Mouse (Mus musculus) limb, embryonic 13.5 days (tissue): ENCODE measurements around the gene Prkag2. TPM values are rescaled to one million over a fixed set of nuclear protein-coding genes. Genes with fewer than 3 reads are reported as not detected.

Source experiments
- ATAC-seq: fragments of 200-750 bp; cut with Nextera tagmentation; 2 replicates; pipeline ENCODE4 v1.8.0; 2017; ENCODE audit warnings: low read depth, moderate number of reproducible peaks, moderate TSS enrichment; ENCODE audit not compliant: low FRiP score
- H3K27ac ChIP-seq: fragments of 300-500 bp; sonication (generic); 2 replicates; pipeline ENCODE4 v1.5.1; 2015; ENCODE audit warnings: inconsistent platforms, mild to moderate bottlenecking, moderate library complexity
- H3K27me3 ChIP-seq: fragments of 300-500 bp; sonication (generic); 2 replicates; pipeline ENCODE4 v1.6.1; 2015; ENCODE audit warnings: mild to moderate bottlenecking, inconsistent platforms
- H3K36me3 ChIP-seq: fragments of 300-500 bp; sonication (generic); 2 replicates; pipeline ENCODE4 v1.6.1; 2015; ENCODE audit warnings: inconsistent platforms, mild to moderate bottlenecking, moderate library complexity
- H3K4me1 ChIP-seq: fragments of 300-500 bp; sonication (generic); 2 replicates; pipeline ENCODE4 v1.6.1; 2015; ENCODE audit warnings: inconsistent platforms
- H3K4me2 ChIP-seq: fragments of 300-500 bp; sonication (generic); replicated peaks from 2 replicates; pipeline ENCODE4 v1.6.1; 2015; ENCODE audit warnings: inconsistent platforms, mild to moderate bottlenecking, moderate library complexity
- H3K4me3 ChIP-seq: fragments of 300-500 bp; sonication (generic); 2 replicates; pipeline ENCODE4 v1.5.1; 2015; ENCODE audit warnings: moderate library complexity, mild to moderate bottlenecking, inconsistent platforms
- H3K9ac ChIP-seq: fragments of 300-500 bp; sonication (generic); 2 replicates; pipeline ENCODE4 v1.6.1; 2015; ENCODE audit warnings: mild to moderate bottlenecking, inconsistent platforms
- H3K9me3 ChIP-seq: fragments of 300-500 bp; sonication (generic); 2 replicates; pipeline ENCODE4 v1.6.1; 2016; ENCODE audit warnings: inconsistent platforms
- WGBS: fragments of 180-500 bp; shearing (Covaris S2); methylation state at CpG from one replicate; pipeline ENCODE4 v1.1.7; 2015; 5-methylcytosine and 5-hydroxymethylcytosine counted together
- polyA plus RNA-seq: library from polyadenylated mRNA; unstranded; fragments of >200 nt; fragmentation: Nextera tagmentation; extraction: Ambion mirVana; gene quantifications from 2 replicates; pipeline ENCODE4 v1.2.1, GENCODE M21; 2015

The Prkag2 gene
- polyA plus RNA-seq, 1 experiment from 2014 or later = 21.3 TPM

- Histone ChIP-seq H3K4me1 (no peaks in the 10 kb centered on the region), H3K9ac (no peak overlapping the region), H3K4me2 (no peak overlapping the region), H3K9me3 (no peaks in the 10 kb centered on the region), H3K27ac (no peak overlapping the region), H3K4me3 (no peak overlapping the region), H3K36me3 (no peaks in the 10 kb centered on the region), H3K27me3 (no peaks in the 10 kb centered on the region)
- no peak for ATAC-seq
- 53% methylated on average over 5 of the region's 5 CpGs for WGBS
Observed at GRCm38 (mm10) chr5:24915119-24915518, 185.3 kb downstream of the Prkag2 start.

- Histone ChIP-seq H3K4me3 (no peak overlapping the region), H3K36me3 (no peaks in the 10 kb centered on the region), H3K4me2 (no peak overlapping the region), H3K27ac (no peak overlapping the region), H3K9me3 (no peaks in the 10 kb centered on the region), H3K27me3 (no peaks in the 10 kb centered on the region), H3K4me1 (no peaks in the 10 kb centered on the region), H3K9ac (no peak overlapping the region)
- 77% methylated on average over 6 of the region's 6 CpGs for WGBS
- no peak for ATAC-seq
Observed at GRCm38 (mm10) chr5:24913656-24914055, 186.8 kb downstream of the Prkag2 start.

- Histone ChIP-seq H3K27me3 (no peaks in the 10 kb centered on the region), H3K9ac (peak overlapping the region; percentile 88), H3K4me3 (peak overlapping the region; percentile 79), H3K9me3 (no peaks in the 10 kb centered on the region), H3K27ac (peak overlapping the region; percentile 82), H3K4me1 (peaks cover 14% of the 10 kb centered on the region), H3K4me2 (peak overlapping the region; percentile 85), H3K36me3 (no peaks in the 10 kb centered on the region)
- 12% methylated on average over 15 of the region's 19 CpGs for WGBS
- peak; percentile 16 for ATAC-seq
Observed at GRCm38 (mm10) chr5:24908820-24909716, 191.4 kb downstream of the Prkag2 start.

GRCm38 (mm10) chr5:24908141-24908819, 192.2 kb downstream of the Prkag2 start:
- peaks cover 17% of the 10 kb centered on the region for H3K4me1 ChIP-seq
- WGBS = 0% methylated on average over 55 of the region's 87 CpGs
- peak; percentile 95 for ATAC-seq

GRCm38 (mm10) chr5:24907737-24908136, 192.7 kb downstream of the Prkag2 start:
- Histone ChIP-seq H3K27me3 (no peaks in the 10 kb centered on the region), H3K36me3 (no peaks in the 10 kb centered on the region), H3K4me2 (peak overlapping the region; percentile 85), H3K9me3 (no peaks in the 10 kb centered on the region), H3K27ac (peak overlapping the region; percentile 82), H3K4me1 (peaks cover 17% of the 10 kb centered on the region), H3K9ac (peak overlapping the region; percentile 88), H3K4me3 (peak overlapping the region; percentile 79)
- under 1% methylated on average over 25 of the region's 26 CpGs for WGBS
- ATAC-seq = peak; percentile 35

More at GRCm38 (mm10) chr5:24908141-24908819, 192.2 kb downstream of the Prkag2 start:
- Histone ChIP-seq H3K36me3 (no peaks in the 10 kb centered on the region), H3K27ac (peak overlapping the region; percentile 82), H3K9me3 (no peaks in the 10 kb centered on the region), H3K9ac (peak overlapping the region; percentile 88), H3K4me3 (peak overlapping the region; percentile 79), H3K4me2 (peak overlapping the region; percentile 85), H3K27me3 (no peaks in the 10 kb centered on the region)

- Histone ChIP-seq H3K9ac (peak overlapping the region; percentile 88; the same call in 1 of the 2 replicates), H3K36me3 (no peaks in the 10 kb centered on the region), H3K4me3 (peak overlapping the region; percentile 79), H3K4me2 (peak overlapping the region; percentile 85), H3K4me1 (peaks cover 17% of the 10 kb centered on the region), H3K9me3 (no peaks in the 10 kb centered on the region), H3K27ac (no peak overlapping the region), H3K27me3 (no peaks in the 10 kb centered on the region)
- 57% methylated on average over 9 of the region's 9 CpGs for WGBS
- ATAC-seq = no peak
Observed at GRCm38 (mm10) chr5:24906844-24907243, 193.6 kb downstream of the Prkag2 start.

- Histone ChIP-seq H3K36me3 (0 out of 2 replicates have a peak, but pooled peaks cover 4% of the 10 kb centered on the region), H3K27me3 (no peaks in the 10 kb centered on the region), H3K27ac (no peak overlapping the region), H3K4me1 (peaks cover 17% of the 10 kb centered on the region), H3K4me3 (no peak overlapping the region), H3K9me3 (no peaks in the 10 kb centered on the region), H3K9ac (no peak overlapping the region), H3K4me2 (no peak overlapping the region)
- no peak for ATAC-seq
- 86% methylated on average over 9 of the region's 9 CpGs for WGBS
Observed at GRCm38 (mm10) chr5:24904941-24905340, 195.5 kb downstream of the Prkag2 start.

- H3K4me1 ChIP-seq = peaks cover 17% of the 10 kb centered on the region
- H3K4me2 ChIP-seq = no peak overlapping the region
- 0 out of 2 replicates have a peak, but pooled peaks cover 4% of the 10 kb centered on the region for H3K36me3 ChIP-seq
- 88% methylated on average over 8 of the region's 8 CpGs for WGBS
- H3K27ac ChIP-seq = no peak overlapping the region
- no peak for ATAC-seq
- H3K9me3 ChIP-seq = no peaks in the 10 kb centered on the region
- no peaks in the 10 kb centered on the region for H3K27me3 ChIP-seq
- H3K9ac ChIP-seq = no peak overlapping the region
- H3K4me3 ChIP-seq = no peak overlapping the region
Observed at GRCm38 (mm10) chr5:24904423-24904822, 196.0 kb downstream of the Prkag2 start.

- WGBS = 86% methylated on average over 4 of the region's 4 CpGs
- ATAC-seq = no peak
- Histone ChIP-seq H3K27me3 (no peaks in the 10 kb centered on the region), H3K27ac (no peak overlapping the region), H3K9me3 (no peaks in the 10 kb centered on the region), H3K9ac (no peak overlapping the region), H3K4me1 (peaks cover 17% of the 10 kb centered on the region), H3K36me3 (0 out of 2 replicates have a peak, but pooled peaks cover 4% of the 10 kb centered on the region), H3K4me3 (no peak overlapping the region), H3K4me2 (no peak overlapping the region)
Observed at GRCm38 (mm10) chr5:24904001-24904400, 196.4 kb downstream of the Prkag2 start.

GRCm38 (mm10) chr5:24902835-24903234, 197.6 kb downstream of the Prkag2 start:
- Histone ChIP-seq H3K36me3 (0 out of 2 replicates have a peak, but pooled peaks cover 4% of the 10 kb centered on the region), H3K27me3 (no peaks in the 10 kb centered on the region), H3K9ac (no peak overlapping the region), H3K9me3 (no peaks in the 10 kb centered on the region), H3K27ac (no peak overlapping the region), H3K4me1 (peaks cover 17% of the 10 kb centered on the region), H3K4me3 (no peak overlapping the region), H3K4me2 (no peak overlapping the region)
- ATAC-seq = no peak; the same call in 1 of the 2 replicates
- 22% methylated on average over 4 of the region's 4 CpGs for WGBS

- H3K4me3 ChIP-seq = no peak overlapping the region
- no peak overlapping the region for H3K27ac ChIP-seq
- H3K9ac ChIP-seq = no peak overlapping the region
- H3K4me1 ChIP-seq = peaks cover 8% of the 10 kb centered on the region
- ATAC-seq = no peak
- WGBS = 89% methylated on average over 4 of the region's 4 CpGs
- H3K27me3 ChIP-seq = no peaks in the 10 kb centered on the region
- H3K36me3 ChIP-seq = no peaks in the 10 kb centered on the region
- H3K4me2 ChIP-seq = no peak overlapping the region
- H3K9me3 ChIP-seq = no peaks in the 10 kb centered on the region
Observed at GRCm38 (mm10) chr5:24895606-24896005, 204.8 kb downstream of the Prkag2 start.

GRCm38 (mm10) chr5:24894814-24895213, 205.6 kb downstream of the Prkag2 start:
- no peak overlapping the region for H3K27ac ChIP-seq

More at GRCm38 (mm10) chr5:24894814-24895213, 205.6 kb downstream of the Prkag2 start:
- 70% methylated on average over 1 of the region's 1 CpGs for WGBS
- Histone ChIP-seq H3K36me3 (0 out of 2 replicates have a peak, but pooled peaks cover under 1% of the 10 kb centered on the region), H3K9ac (no peak overlapping the region), H3K4me1 (peaks cover 8% of the 10 kb centered on the region), H3K4me3 (no peak overlapping the region), H3K27me3 (no peaks in the 10 kb centered on the region), H3K9me3 (no peaks in the 10 kb centered on the region), H3K4me2 (no peak overlapping the region)
- no peak for ATAC-seq
